Mouse (Mus musculus) small intestine, adult 2 months (tissue): Measurements from ENCODE around the gene Glb1. TPM values are rescaled to one million over a fixed set of nuclear protein-coding genes. Genes with fewer than 3 reads are reported as not detected.

Source experiments
- H3K27ac ChIP-seq: fragments of 200-500 bp; 2 replicates; pipeline ENCODE4 v1.5.1; 2012; ENCODE audit warnings: low read depth, low read length, control low read depth, inconsistent platforms; ENCODE audit not compliant: insufficient read depth
- H3K27me3 ChIP-seq: fragments of 200-500 bp; 2 replicates; pipeline ENCODE4 v1.6.1; 2012; ENCODE audit warnings: mild to moderate bottlenecking, moderate library complexity, low read length, inconsistent platforms; ENCODE audit not compliant: control insufficient read depth, insufficient read depth
- H3K36me3 ChIP-seq: fragments of 200-500 bp; 2 replicates; pipeline ENCODE4 v1.6.1; 2012; ENCODE audit warnings: mild to moderate bottlenecking, low read length, control low read depth, inconsistent platforms; ENCODE audit not compliant: control insufficient read depth, insufficient read depth
- H3K4me1 ChIP-seq: fragments of 200-500 bp; 2 replicates; pipeline ENCODE4 v1.6.1; 2012; ENCODE audit warnings: low read length, inconsistent platforms, mixed read lengths; ENCODE audit not compliant: control insufficient read depth, insufficient read depth, insufficient read length
- H3K4me3 ChIP-seq: fragments of 200-500 bp; 2 replicates; pipeline ENCODE4 v1.5.1; 2012; ENCODE audit warnings: low read depth, mild to moderate bottlenecking, control low read depth, inconsistent platforms, low read length, moderate library complexity
- CTCF ChIP-seq: fragments of 200-500 bp; IDR thresholded peaks from 2 replicates; pipeline ENCODE4 v1.5.1; 2012; ENCODE audit warnings: low read depth, mild to moderate bottlenecking, control low read depth, inconsistent platforms, low read length, moderate library complexity, mixed read lengths; ENCODE audit not compliant: insufficient replicate concordance, insufficient read length; ENCODE audit errors: extremely low read depth
- POLR2A ChIP-seq: fragments of 200-500 bp; IDR thresholded peaks from 2 replicates; pipeline ENCODE4 v1.6.1; 2012; ENCODE audit warnings: low read depth, mild to moderate bottlenecking, control low read depth, inconsistent platforms, low read length, moderate library complexity
- WGBS: fragments of 180-500 bp; shearing (Covaris S2); methylation state at CpG from one replicate; pipeline ENCODE4 v1.1.7; 2018; 5-methylcytosine and 5-hydroxymethylcytosine counted together
- polyA plus RNA-seq: library from polyadenylated mRNA; depleted of rRNA; stranded (reverse); fragments of >200 nt; gene quantifications from 2 replicates; pipeline ENCODE4 v1.2.3, GENCODE M21; 2012; rRNA removed

The Glb1 gene
- polyA plus RNA-seq, 1 experiment: 25.4 TPM

- 77% methylated on average over 9 of the region's 9 CpGs for WGBS
- Histone ChIP-seq H3K27ac (no peak overlapping the region), H3K36me3 (no peaks in the 10 kb centered on the region), H3K27me3 (no peaks in the 10 kb centered on the region), H3K4me3 (no peak overlapping the region), H3K4me1 (peaks cover 8% of the 10 kb centered on the region; the same call in 1 of the 2 replicates)
- TF ChIP-seq POLR2A (no peak), CTCF (no peak)
Measured at GRCm38 (mm10) chr9:114522501-114522900, 121.6 kb downstream of the Glb1 start.

Other genes with a start within 250 kb of the Glb1 start
- gene Bcl2a1c, start 70.9 kb upstream of the Glb1 start, polyA plus RNA-seq: not detected in 2 replicates
- 21.9 and 28.8 TPM in 2 replicates for gene Crtap, start 10.4 kb upstream of the Glb1 start, polyA plus RNA-seq
- 3.8 and 4.6 TPM in 2 replicates for gene Tmppe, start within 50 bp of the Glb1 start, polyA plus RNA-seq
- gene Ccr4, start 103.8 kb downstream of the Glb1 start, polyA plus RNA-seq: 0.60 and 1.1 TPM in 2 replicates
- gene C130032M10Rik, start 114.6 kb downstream of the Glb1 start, polyA plus RNA-seq: not detected in 2 replicates
- not detected in 2 replicates for gene Trim71, start 163.3 kb downstream of the Glb1 start, polyA plus RNA-seq
- gene Cnot10, start 239.1 kb downstream of the Glb1 start, polyA plus RNA-seq: 7.8 and 17.0 TPM in 2 replicates